19 mouse cellular contexts compared by ENCODE assay signal in genomic region chr6:146970811-146971210, GRCm38 (mm10). TPM values are rescaled to one million over a fixed set of nuclear protein-coding genes. Genes with fewer than 3 reads are reported as not detected.
"Had no signal": no experiment of that assay in that cellular context is flagged by ENCODE, and none has a peak within 500 bp of the region (broad histone marks: within the 10 kb centered on the region; RNA-seq: fewer than 3 reads in every experiment).

No protein-coding gene starts in this region.

- H3K4me3 ChIP-seq: limb, embryonic 15.5 days; liver, embryonic 12.5 days; megakaryocyte, embryonic 14.5 days; midbrain, embryonic 15.5 days; neural tube, embryonic 12.5 days had no signal

- H3K4me1 ChIP-seq: midbrain, embryonic 15.5 days; neural tube, embryonic 12.5 days had no signal

- DNase-seq: kidney, adult 9 months; kidney, postnatal 36 days; layer of hippocampus, adult 9-11 months; left cerebral cortex, postnatal 4 days; thymus, postnatal 36 days had no signal

- H3K4me2 ChIP-seq: limb, embryonic 15.5 days; liver, embryonic 12.5 days; midbrain, embryonic 11.5 days; midbrain, embryonic 15.5 days; neural tube, embryonic 12.5 days had no signal

- H3K9ac ChIP-seq: limb, embryonic 15.5 days; liver, embryonic 12.5 days; midbrain, embryonic 15.5 days; neural tube, embryonic 12.5 days had no signal

- H3K9me3 ChIP-seq: limb, embryonic 15.5 days; liver, embryonic 12.5 days; megakaryocyte, embryonic 14.5 days; midbrain, embryonic 15.5 days; neural tube, embryonic 12.5 days had no signal

- H3K27ac ChIP-seq: kidney, postnatal 0 days; limb, embryonic 15.5 days; liver, embryonic 12.5 days; macrophage; midbrain, embryonic 15.5 days; neural tube, embryonic 12.5 days had no signal

- H3K36me3 ChIP-seq: limb, embryonic 15.5 days; liver, embryonic 12.5 days; midbrain, embryonic 15.5 days; neural tube, embryonic 12.5 days had no signal

- ATAC-seq: intestine, embryonic 16.5 days; liver, embryonic 12.5 days; midbrain, embryonic 15.5 days had no signal

- H3K27me3 ChIP-seq: limb, embryonic 15.5 days; liver, embryonic 12.5 days; megakaryocyte, embryonic 14.5 days; midbrain, embryonic 15.5 days; neural tube, embryonic 12.5 days had no signal

RNA-seq across cellular contexts. Expression of gene 1700034J05Rik, which starts 16.6 kb away (rescaled TPM):
- total RNA-seq: layer of hippocampus, adult 18-20 months; left cerebral cortex, adult 18-20 months; left cerebral cortex, postnatal 10 days; left cerebral cortex, postnatal 4 days; neutrophil, adult 5-6 weeks had no signal
- polyA plus RNA-seq: macrophage; midbrain, embryonic 15.5 days; thymus, postnatal 0 days had no signal
